Comparison of ENCODE assay signal across 8 mouse cellular contexts in genomic region chr11:107275902-107276301, GRCm38 (mm10).
A peak's percentile ranks its signal among the peaks of the same experiment; 100 is the strongest.
DNase-seq lines count a peak whose midpoint lies in the region; ATAC-seq and TF ChIP-seq lines count a peak whose summit lies in the region.

No protein-coding gene starts in this region.

- TF ChIP-seq EP300 in CH12.LX (IDR thresholded peaks at IDR 0.05; ENCODE audit: low read length), result no peak

- no peaks in the 10 kb centered on the region for H3K9me3 ChIP-seq in CH12.LX (replicated peaks; ENCODE audit: low read length)
- no peaks in the 10 kb centered on the region for H3K9me3 ChIP-seq in forebrain, embryonic 14.5 days (replicated peaks; ENCODE audit: control insufficient read depth, low read length)
- no peaks in the 10 kb centered on the region for H3K9me3 ChIP-seq in neural tube, embryonic 11.5 days (ENCODE audit: control insufficient read depth, low read length)

- H3K79me2 ChIP-seq in CH12.LX (replicated peaks; ENCODE audit: control insufficient read depth, extremely low read depth, insufficient read depth, poor library complexity, severe bottlenecking), result no peaks in the 10 kb centered on the region
- H3K79me2 ChIP-seq in liver, adult 2 months (ENCODE audit: control insufficient read depth, insufficient read depth, low read length), result no peaks in the 10 kb centered on the region

- no peak overlapping the region for H3K4me2 ChIP-seq in CH12.LX (ENCODE audit: insufficient read depth, low read depth, poor library complexity, severe bottlenecking)
- no peak overlapping the region for H3K4me2 ChIP-seq in forebrain, embryonic 14.5 days (ENCODE audit: low read length)
- no peak overlapping the region for H3K4me2 ChIP-seq in neural tube, embryonic 11.5 days (ENCODE audit: low read depth)

- ATAC-seq in forebrain, embryonic 14.5 days, result peak; percentile 55; the same call in 1 of the 2 replicates
- ATAC-seq in neural tube, embryonic 11.5 days (ENCODE audit: insufficient read depth, low FRiP score, low TSS enrichment), result no peak
- ATAC-seq in megakaryocyte, adult 5-6 weeks (ENCODE audit: poor library complexity, severe bottlenecking), result no peak

- dilution Hi-C loops in CH12.LX (cut with MboI; ENCODE audit: extremely low pct_ligation_motif_present, extremely low pct_unique_long_range_greater_than_20kb, low sequenced_read_pairs), result no loop called here

- in situ Hi-C loops in CH12.LX (cut with MboI; ENCODE audit: low pct_ligation_motif_present, low pct_unique_long_range_greater_than_20kb, low sequenced_read_pairs), result loop anchor here (5.0 kb wide), 2 partner anchors 101 to 196 kb away; partner anchors contain the start of gene Pitpnc1

- DNase-seq in 3T3-L1 (ENCODE audit: low read depth, low spot score) (peak; percentile 53), CH12.LX (ENCODE audit: extremely low read depth) (peak; percentile 65)
- peak; percentile 12 for DNase-seq in c-Kit-positive CD71-positive TER-119-positive erythroid progenitor cells, embryonic 14.5 days (ENCODE audit: low spot score)
- peak; percentile 57 for DNase-seq in forebrain, embryonic 14.5 days (ENCODE audit: low spot score)
- DNase-seq in induced T-regulatory cell, adult 2 months (ENCODE audit: low read depth), result peak; percentile 49
- peak; percentile 63 for DNase-seq in liver, adult 2 months (ENCODE audit: extremely low read depth, low read depth, low spot score)
- DNase-seq in neural tube, embryonic 11.5 days (ENCODE audit: low spot score), result peak; percentile 42

- WGBS in forebrain, embryonic 14.5 days, result 24% methylated on average over 6 of the region's 6 CpGs
- 44% methylated on average over 6 of the region's 6 CpGs for WGBS in liver, adult 2 months
- 49% methylated on average over 6 of the region's 6 CpGs for WGBS in neural tube, embryonic 11.5 days

- no peak overlapping the region for H3K27ac ChIP-seq in CH12.LX (ENCODE audit: insufficient read depth, low read depth)
- H3K27ac ChIP-seq in forebrain, embryonic 14.5 days (ENCODE audit: low read depth, low read length), result no peak overlapping the region
- H3K27ac ChIP-seq in liver, adult 2 months (replicated peaks; ENCODE audit: insufficient read depth, low read depth, low read length), result peak overlapping the region; percentile 42; the same call in 1 of the 2 replicates
- no peak overlapping the region for H3K27ac ChIP-seq in neural tube, embryonic 11.5 days (ENCODE audit: low read depth, low read length)

- peak; percentile 53 to 94 for TF ChIP-seq CTCF in CH12.LX (conservative IDR thresholded peaks at IDR 0.05 in 1 of 2, IDR thresholded peaks at IDR 0.05 in 1 of 2; ENCODE audit: low read depth in 2 of 2, low read length in 2 of 2)
- TF ChIP-seq CTCF in liver, adult 2 months (IDR thresholded peaks at IDR 0.05; ENCODE audit: low read depth, low read length), result peak; percentile 72

- TF ChIP-seq RAD21 in CH12.LX (IDR thresholded peaks at IDR 0.05; ENCODE audit: low read depth, low read length), result peak; percentile 93

- H3K4me3 ChIP-seq in CH12.LX (replicated peaks in 1 of 3; ENCODE audit: low read depth in 2 of 3, low read length in 2 of 3, poor library complexity in 1 of 3), result no peak overlapping the region
- H3K4me3 ChIP-seq in forebrain, embryonic 14.5 days (ENCODE audit: low read depth, low read length), result no peak overlapping the region
- H3K4me3 ChIP-seq in liver, adult 2 months (ENCODE audit: insufficient read depth, low read depth, low read length), result no peak overlapping the region
- H3K4me3 ChIP-seq in neural tube, embryonic 11.5 days (ENCODE audit: low read depth, low read length), result no peak overlapping the region

- no peak overlapping the region for H3K9ac ChIP-seq in CH12.LX (ENCODE audit: insufficient read depth, low read depth)
- H3K9ac ChIP-seq in forebrain, embryonic 14.5 days (ENCODE audit: low read length), result no peak overlapping the region
- no peak overlapping the region for H3K9ac ChIP-seq in liver, adult 2 months (ENCODE audit: low read depth, low read length)
- H3K9ac ChIP-seq in neural tube, embryonic 11.5 days (ENCODE audit: low read length), result no peak overlapping the region

- TF ChIP-seq POLR2A in CH12.LX (IDR thresholded peaks at IDR 0.05; ENCODE audit: low read depth, low read length), result no peak
- no peak for TF ChIP-seq POLR2A in liver, adult 2 months (IDR thresholded peaks at IDR 0.05; ENCODE audit: extremely low read depth, insufficient read depth, low read length)

- H3K27me3 ChIP-seq in CH12.LX (replicated peaks), result no peaks in the 10 kb centered on the region
- no peaks in the 10 kb centered on the region for H3K27me3 ChIP-seq in forebrain, embryonic 14.5 days (replicated peaks; ENCODE audit: control insufficient read depth, insufficient read depth, low read length)
- no peaks in the 10 kb centered on the region for H3K27me3 ChIP-seq in liver, adult 2 months (ENCODE audit: control insufficient read depth, insufficient read depth, low read length)
- no peaks in the 10 kb centered on the region for H3K27me3 ChIP-seq in neural tube, embryonic 11.5 days (ENCODE audit: control insufficient read depth, insufficient read depth, low read length)

- no peaks in the 10 kb centered on the region for H3K4me1 ChIP-seq in CH12.LX (ENCODE audit: control insufficient read depth in 1 of 2, insufficient read depth in 2 of 2)
- H3K4me1 ChIP-seq in forebrain, embryonic 14.5 days (ENCODE audit: control insufficient read depth, insufficient read depth, low read length), result peaks cover 16% of the 10 kb centered on the region
- peaks cover 40% of the 10 kb centered on the region for H3K4me1 ChIP-seq in liver, adult 2 months (ENCODE audit: control insufficient read depth, insufficient read depth, low read length)
- H3K4me1 ChIP-seq in neural tube, embryonic 11.5 days (ENCODE audit: control insufficient read depth, insufficient read depth, low read length), result peaks cover 4% of the 10 kb centered on the region; the same call in 1 of the 2 replicates

- H3K36me3 ChIP-seq in CH12.LX (replicated peaks in 1 of 2; ENCODE audit: control insufficient read depth in 1 of 2, insufficient read depth in 1 of 2, low read length in 1 of 2), result no peaks in the 10 kb centered on the region
- no peaks in the 10 kb centered on the region for H3K36me3 ChIP-seq in forebrain, embryonic 14.5 days (ENCODE audit: control insufficient read depth, insufficient read depth, low read length)
- no peaks in the 10 kb centered on the region for H3K36me3 ChIP-seq in liver, adult 2 months (ENCODE audit: control insufficient read depth, insufficient read depth, low read length)
- no peaks in the 10 kb centered on the region for H3K36me3 ChIP-seq in neural tube, embryonic 11.5 days (ENCODE audit: control insufficient read depth, insufficient read depth, low read length)

TF ChIP-seq in CH12.LX, 34 proteins besides CTCF, POLR2A, EP300 and RAD21:
- peak; percentile 83 for TF ChIP-seq SMC3 (IDR thresholded peaks at IDR 0.05; ENCODE audit: low read depth, low read length)
- TF ChIP-seq IRF4 (IDR thresholded peaks at IDR 0.05; ENCODE audit: low read depth, low read length), result 0 out of 2 replicates have a peak, but pooled peaks have one; percentile 15
- TF ChIP-seq MAFK (IDR thresholded peaks at IDR 0.05; ENCODE audit: insufficient replicate concordance, low read length), result no peak
- TF ChIP-seq ZNF384 (IDR thresholded peaks at IDR 0.05; ENCODE audit: low read depth, low read length), result no peak
- no peak for TF ChIP-seq USF2 (conservative IDR thresholded peaks at IDR 0.05; ENCODE audit: low read depth, low read length)
- peak; percentile 92 for TF ChIP-seq UBTF (IDR thresholded peaks at IDR 0.05; ENCODE audit: low read depth, low read length)
- peak; percentile 50 for TF ChIP-seq ZC3H11A (IDR thresholded peaks at IDR 0.05; ENCODE audit: low read depth, low read length)
- TF ChIP-seq TBP (conservative IDR thresholded peaks at IDR 0.05; ENCODE audit: low read depth, low read length), result peak; percentile 89
- TF ChIP-seq CHD2 (IDR thresholded peaks at IDR 0.05; ENCODE audit: low read length), result no peak

Comparison
In these comparisons a context has a peak if more than half of its experiments do, and no peak if none do; other contexts are left out.
1. DNase-seq: peak in every context shown above with its lines; median percentile 65 in CH12.LX; 63 in liver, adult 2 months; 57 in forebrain, embryonic 14.5 days; 53 in 3T3-L1; 49 in induced T-regulatory cell, adult 2 months; 42 in neural tube, embryonic 11.5 days; 12 in c-Kit-positive CD71-positive TER-119-positive erythroid progenitor cells, embryonic 14.5 days.